Mouse (Mus musculus) urinary bladder, adult 2 months (tissue): ENCODE results near the gene Igf2. TPM values are rescaled to one million over a fixed set of nuclear protein-coding genes. Genes with fewer than 3 reads are reported as not detected.

Experiments used
- DNase-seq: peaks from one replicate; pipeline ENCODE4 v3.0.0; 2022; ENCODE audit warnings: low spot score
- polyA plus RNA-seq: library from polyadenylated mRNA; depleted of rRNA; stranded (reverse); fragments of >200 nt; gene quantifications from 2 replicates; pipeline ENCODE4 v1.2.3, GENCODE M21; 2012; rRNA removed

The Igf2 gene
- 11.9 and 21.9 TPM in 2 replicates for polyA plus RNA-seq

DNA sequence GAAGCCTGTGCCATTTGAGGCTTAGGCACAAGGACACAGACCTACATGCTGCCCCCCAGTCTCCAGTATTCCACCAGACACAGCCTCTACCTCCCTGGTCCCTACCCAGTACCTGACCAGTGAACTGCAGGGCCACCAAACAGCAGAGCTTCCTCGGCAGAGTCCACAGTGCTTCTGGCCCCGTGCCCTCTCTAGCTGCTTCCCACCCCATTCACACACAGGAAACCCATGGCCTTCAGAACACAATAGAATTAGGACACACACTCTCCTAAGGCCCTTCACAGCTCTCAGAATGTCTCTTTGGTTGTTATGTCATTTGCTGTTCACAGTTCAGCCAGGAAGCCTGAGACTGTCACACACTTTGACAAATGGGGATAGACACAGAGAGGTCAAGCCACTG, at the start of gene Igf2:
TSS of gene Igf2 (minus strand) at position 158 of the 400 bp plus-strand sequence.
- DNase-seq = no peak

GRCm38 (mm10) chr7:142714783-142715498, 48.3 kb upstream of the Igf2 start:
- DNase-seq = no peak

- DNase-seq = no peak
Observed at GRCm38 (mm10) chr7:142706873-142707272, 40.3 kb upstream of the Igf2 start.

- DNase-seq = no peak
Observed at GRCm38 (mm10) chr7:142699334-142699860, 32.8 kb upstream of the Igf2 start.

- no peak for DNase-seq
Observed at GRCm38 (mm10) chr7:142678611-142679010, 12.0 kb upstream of the Igf2 start.

DNA sequence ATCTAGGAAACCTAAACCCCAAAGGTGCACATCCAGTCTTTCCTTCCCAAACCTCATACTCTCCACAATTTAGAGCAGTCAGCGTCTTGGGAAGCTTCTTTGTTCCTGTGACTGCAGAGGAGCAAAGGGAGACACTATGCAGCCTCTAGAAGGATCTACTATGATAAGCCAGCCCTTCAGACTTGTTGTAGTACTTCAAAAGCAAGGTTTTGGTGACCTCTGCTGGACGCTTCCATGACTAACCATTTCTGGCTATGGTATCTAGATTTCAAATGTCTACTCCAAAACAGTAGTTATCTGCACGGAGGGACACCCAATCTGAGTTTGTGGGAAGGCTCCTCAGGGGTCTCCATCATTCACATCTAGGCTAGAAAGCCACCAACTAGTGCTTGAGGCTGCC, 9.0 kb upstream of the Igf2 start:
- DNase-seq = no peak

DNA sequence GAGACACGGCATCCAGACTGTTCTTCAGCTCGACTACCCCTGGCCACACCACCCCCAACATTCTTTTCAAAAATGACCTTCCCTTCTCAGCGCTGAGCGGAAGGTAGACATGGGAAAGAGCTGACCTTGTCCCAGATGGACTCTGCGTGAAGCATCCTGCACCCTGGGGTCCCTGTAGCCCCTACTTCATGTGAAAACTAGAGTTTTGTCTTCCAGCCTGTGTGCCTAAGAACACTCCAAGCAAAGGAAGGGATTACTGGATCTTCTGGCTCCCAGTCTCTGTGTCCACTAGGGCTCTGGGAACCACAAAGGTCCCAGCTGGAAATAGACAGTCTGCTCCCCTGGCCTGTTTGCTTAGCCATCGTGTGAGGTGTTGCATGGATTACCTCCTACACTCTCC, 8.5 kb upstream of the Igf2 start:
- DNase-seq = no peak

DNA sequence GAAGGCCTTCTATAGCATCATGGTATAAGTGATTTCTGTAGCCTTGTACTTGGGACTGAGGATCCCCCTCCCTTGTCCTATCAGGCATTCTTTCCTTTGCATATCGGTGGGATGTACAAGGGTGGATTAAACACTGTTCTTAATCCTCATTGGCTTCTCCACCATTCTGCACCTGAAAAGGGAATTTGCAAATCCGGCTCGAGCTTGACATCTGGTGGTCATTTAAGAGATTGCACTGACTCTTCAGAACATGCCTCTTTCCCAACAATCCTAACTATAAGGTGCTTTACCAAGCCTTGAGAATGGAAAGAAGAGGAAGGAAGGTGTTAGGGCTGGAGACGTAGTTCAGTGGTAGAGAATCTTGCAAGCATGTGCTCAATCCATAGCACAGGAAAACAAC, 5.5 kb upstream of the Igf2 start:
- no peak for DNase-seq

- DNase-seq = no peak
Observed at GRCm38 (mm10) chr7:142671067-142671466, 4.5 kb upstream of the Igf2 start.

- DNase-seq = no peak
Observed at GRCm38 (mm10) chr7:142669751-142670625, 3.4 kb upstream of the Igf2 start, which contains the start of gene Gm49394. Gene Gm49394, minus strand, starts transcription at chr7:142669942.

DNA sequence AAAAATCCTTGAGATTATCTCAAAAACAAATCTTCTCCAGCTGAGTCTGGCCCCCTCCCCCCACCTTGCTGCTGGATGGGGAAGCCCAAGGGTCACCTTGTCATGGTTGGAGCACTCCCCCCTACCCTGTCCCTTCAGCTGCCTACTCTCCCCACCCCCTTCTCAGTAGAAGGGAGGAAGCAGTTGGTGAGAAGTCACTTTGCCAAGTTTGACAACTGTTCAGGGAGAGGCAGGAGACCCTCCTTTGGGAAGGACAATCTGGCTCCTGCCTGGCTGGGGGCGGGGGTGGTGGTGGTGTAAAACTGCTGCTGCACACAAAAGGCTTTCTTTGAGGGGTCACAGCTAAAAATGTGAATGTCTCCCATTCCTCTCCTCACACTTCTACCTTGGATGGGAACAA, 1.7 kb upstream of the Igf2 start:
- no peak for DNase-seq

- no peak for DNase-seq
Observed at GRCm38 (mm10) chr7:142667521-142667920, 905 bp upstream of the Igf2 start.

GRCm38 (mm10) chr7:142666109-142666508, 507 bp downstream of the Igf2 start:
- DNase-seq = no peak

DNA sequence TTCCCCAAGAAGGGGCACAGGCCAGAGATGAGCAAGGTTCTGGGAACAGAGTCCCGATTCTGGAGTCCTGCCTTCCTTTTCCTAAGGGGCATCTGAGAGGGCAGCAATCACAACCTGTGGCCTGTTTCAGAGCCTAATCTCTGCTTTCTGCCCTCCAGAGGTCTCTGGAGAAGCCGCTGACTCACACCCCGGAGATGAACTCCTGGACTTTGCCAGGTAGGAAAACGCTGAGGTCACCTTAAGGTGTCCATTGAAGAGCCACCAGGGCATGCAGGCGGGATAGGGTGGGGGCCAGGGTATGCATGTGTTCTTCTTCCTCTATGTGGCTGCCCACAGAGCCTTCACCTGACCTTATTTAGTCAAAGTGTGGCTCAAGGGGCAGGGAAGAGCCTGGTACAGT, 1.3 kb downstream of the Igf2 start:
- no peak for DNase-seq

DNA sequence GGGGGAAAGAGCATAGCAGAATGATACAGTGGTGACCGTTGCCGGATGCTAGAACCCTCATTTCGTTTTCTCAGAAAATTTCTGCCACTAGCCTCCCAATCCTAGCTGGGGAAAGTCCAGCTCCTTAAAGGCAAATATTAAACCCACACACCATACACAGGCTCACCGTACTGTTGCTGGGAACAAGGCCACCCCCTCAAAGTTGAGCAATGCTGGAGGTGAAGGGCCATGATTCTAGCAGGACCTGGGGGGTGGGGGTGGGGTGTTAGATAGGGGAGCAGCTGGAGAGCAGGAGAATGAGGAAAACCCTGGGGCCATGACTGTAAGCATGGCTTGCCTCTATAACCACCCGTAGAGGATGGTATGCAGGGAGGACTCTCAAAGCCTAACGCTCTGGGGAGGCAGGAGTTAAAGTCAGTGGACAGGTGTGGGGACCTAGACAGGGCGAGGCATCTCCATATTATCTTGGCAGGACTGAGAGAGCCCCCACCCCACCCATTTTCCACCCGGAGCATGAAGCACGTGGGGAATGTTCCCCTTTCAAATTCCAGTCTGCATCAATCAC, 2.1 kb downstream of the Igf2 start:
- no peak for DNase-seq

- DNase-seq = no peak
Observed at GRCm38 (mm10) chr7:142663931-142664421, 2.6 kb downstream of the Igf2 start.

- DNase-seq = no peak
Observed at GRCm38 (mm10) chr7:142663151-142663550, 3.5 kb downstream of the Igf2 start.

DNA sequence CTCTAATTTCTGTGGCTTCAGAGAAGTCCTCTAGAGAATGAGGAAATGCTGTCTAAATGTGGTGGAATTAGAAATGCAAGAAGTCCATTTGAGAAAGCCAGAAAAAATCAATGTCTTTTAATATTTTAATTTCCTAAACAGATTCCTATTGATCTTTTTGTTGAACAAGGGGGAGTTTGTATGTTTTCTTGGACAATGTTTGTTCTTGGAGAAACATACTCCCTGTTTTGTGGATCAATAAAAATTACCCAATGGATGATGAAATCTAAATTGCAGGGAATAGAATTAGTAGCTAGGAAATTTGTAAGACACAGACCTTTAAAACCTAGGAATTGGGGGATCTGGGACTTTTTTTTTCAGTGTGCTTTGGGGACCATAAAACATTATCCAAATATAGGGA, 4.8 kb downstream of the Igf2 start:
- DNase-seq = no peak

GRCm38 (mm10) chr7:142661046-142661445, 5.6 kb downstream of the Igf2 start:
- no peak for DNase-seq

DNA sequence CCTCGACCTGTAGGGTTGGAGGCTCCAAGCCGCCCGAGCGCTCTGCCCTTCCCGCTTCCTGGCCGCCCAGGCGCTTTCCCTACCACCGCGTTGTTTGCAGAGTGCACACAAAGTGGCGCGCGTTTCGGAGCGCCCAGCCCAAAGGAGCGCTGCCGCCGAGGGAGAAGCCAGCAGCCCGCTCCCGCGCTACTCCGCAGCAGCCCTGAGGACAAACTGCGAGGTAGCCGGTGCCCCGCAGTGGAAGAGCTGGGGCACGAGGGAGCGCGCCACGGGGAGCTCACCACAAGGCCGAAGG, 6.0 kb downstream of the Igf2 start:
- DNase-seq = no peak

- DNase-seq = no peak
Observed at GRCm38 (mm10) chr7:142659767-142660650, 6.6 kb downstream of the Igf2 start.
